Mouse (Mus musculus): ENCODE results near the gene Onecut3. TPM values are rescaled to one million over a fixed set of nuclear protein-coding genes. Genes with fewer than 3 reads are reported as not detected.
A peak's percentile ranks its signal among the peaks of the same experiment; 100 is the strongest.

The Onecut3 gene
- total RNA-seq, 1 experiment, result not detected

DNA sequence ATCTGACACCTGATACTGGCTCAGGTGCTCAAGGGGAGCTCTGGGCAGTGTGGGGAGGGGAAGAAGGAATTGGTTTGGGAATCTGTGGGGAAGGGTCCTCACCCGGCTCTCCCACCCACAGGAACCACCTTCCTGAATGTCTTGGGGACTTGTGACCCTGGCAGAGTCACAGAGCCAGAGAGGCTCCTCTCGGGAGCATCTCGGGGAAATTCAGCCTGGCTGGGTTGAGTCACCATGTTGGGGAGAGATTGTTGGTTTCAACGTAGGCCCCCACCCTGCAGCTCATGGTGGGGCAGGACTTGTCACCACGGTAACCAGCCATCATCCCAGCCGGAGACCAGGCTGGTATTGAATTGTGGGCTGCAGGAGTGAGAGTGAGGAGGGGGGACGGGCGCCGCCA lies 10.1 kb downstream of the Onecut3 start:
- no peak for DNase-seq (ENCODE audit: low read depth, low spot score)
- Histone ChIP-seq H3K9me3 (ENCODE audit: control insufficient read depth, insufficient read depth, low read depth, low read length) (no peaks in the 10 kb centered on the region), H3K4me1 (ENCODE audit: control insufficient read depth in 2 of 2, insufficient read depth in 2 of 2, low read length in 2 of 2, poor library complexity in 1 of 2) (peaks cover 2 to 4% of the 10 kb centered on the region in 2 experiments; a peak in 1 of 4 replicates), H3K36me3 (ENCODE audit: control insufficient read depth, insufficient read depth, low read length, poor library complexity, severe bottlenecking) (no peaks in the 10 kb centered on the region), H3K27ac (ENCODE audit: insufficient read depth, low read depth, low read length, poor library complexity, severe bottlenecking) (no peak overlapping the region), H3K9ac (ENCODE audit: insufficient read depth, low read depth, low read length, poor library complexity, severe bottlenecking) (no peak overlapping the region), H3K4me3 (ENCODE audit: insufficient read depth in 1 of 2, low read depth in 1 of 2, low read length in 2 of 2, poor library complexity in 1 of 2, severe bottlenecking in 1 of 2) (peak overlapping the region in 1 of 2 experiments; percentile 13; a peak in 1 of 4 replicates)
- TF ChIP-seq ZC3H11A (IDR thresholded peaks at IDR 0.05; ENCODE audit: borderline replicate concordance, low read depth, low read length) (no peak), MAFK (IDR thresholded peaks at IDR 0.05; ENCODE audit: insufficient read depth, low read depth, low read length) (no peak), CHD2 (IDR thresholded peaks at IDR 0.05; ENCODE audit: low read depth, low read length) (no peak), ZNF384 (IDR thresholded peaks at IDR 0.05; ENCODE audit: low read depth, low read length) (no peak), HCFC1 (IDR thresholded peaks at IDR 0.05; ENCODE audit: borderline replicate concordance, insufficient read depth, low read length) (no peak)
- in situ Hi-C loops (cut with MboI; ENCODE audit: low sequenced_read_pairs in 2 of 2, unreplicated experiment in 2 of 2), result loop anchor here in 1 of 2 experiments (5.0 kb wide), 1 partner anchor 57 kb away; no protein-coding TSS in a partner anchor

DNA sequence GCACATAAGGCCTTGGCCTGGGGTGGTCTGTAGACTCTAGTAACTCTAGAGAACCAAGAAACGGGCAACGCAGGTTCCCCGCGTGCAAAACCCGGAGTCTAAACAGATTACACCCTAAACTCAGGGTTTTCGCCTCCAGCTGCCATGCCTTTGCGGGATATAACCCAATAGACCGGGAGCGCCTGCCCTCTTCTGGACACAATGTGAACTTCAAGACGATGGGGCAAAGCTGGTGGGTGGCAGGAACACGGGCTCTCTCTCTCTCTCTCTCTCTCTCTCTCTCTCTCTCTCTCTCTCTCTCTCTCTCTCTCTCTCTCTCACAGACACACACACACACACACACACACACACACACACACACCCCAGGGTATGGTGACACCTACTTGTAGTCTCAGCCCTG lies 11.6 kb downstream of the Onecut3 start:
- in situ Hi-C loops (cut with MboI; ENCODE audit: low sequenced_read_pairs in 2 of 2, unreplicated experiment in 2 of 2), result loop anchor here in 1 of 2 experiments (5.0 kb wide), 1 partner anchor 59 kb away; no protein-coding TSS in a partner anchor

DNA sequence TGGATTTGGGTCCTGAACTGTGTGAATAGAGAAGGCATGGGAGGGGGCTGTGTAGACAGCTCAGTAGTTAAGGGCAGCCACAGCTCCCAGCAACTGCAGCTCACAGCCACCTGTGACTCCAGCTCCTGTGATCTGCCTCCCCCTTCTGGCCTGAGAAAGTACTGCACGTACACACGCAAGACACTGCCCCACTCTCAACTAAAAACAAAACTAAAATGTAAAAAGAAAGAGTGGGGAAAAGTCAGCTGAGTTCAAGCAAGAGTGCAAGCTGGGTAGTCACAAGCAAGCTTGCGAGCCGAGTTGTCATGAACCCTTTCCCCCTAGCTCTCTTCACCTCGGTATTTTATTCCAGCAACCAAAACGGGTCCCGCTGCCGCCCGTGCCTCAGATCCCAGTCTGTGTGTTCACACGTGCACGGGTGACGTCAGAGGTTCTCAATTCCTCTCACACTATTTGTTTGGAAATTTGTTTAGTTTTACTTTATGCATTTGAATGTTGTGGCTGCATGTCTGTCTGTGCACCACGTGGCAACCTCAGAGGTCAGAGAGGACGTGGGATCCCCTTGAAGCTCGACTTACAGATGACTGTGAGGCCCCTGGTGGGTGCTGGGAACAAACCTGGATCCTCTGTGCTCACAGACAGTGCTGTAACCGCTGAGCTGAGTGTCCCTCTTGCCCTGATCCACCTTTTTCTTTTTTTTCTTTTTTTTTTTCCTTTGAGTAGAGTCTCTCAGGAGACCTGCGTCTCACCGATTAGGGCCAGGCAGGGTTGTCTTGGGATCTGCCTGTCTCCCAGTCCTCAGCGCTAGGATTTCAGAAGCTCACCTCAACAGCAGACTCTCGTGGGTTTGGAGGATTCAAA lies 15.0 kb downstream of the Onecut3 start:
- in situ Hi-C loops (cut with MboI; ENCODE audit: low sequenced_read_pairs in 2 of 2, unreplicated experiment in 2 of 2), result loop anchor here in 1 of 2 experiments (5.0 kb wide), 1 partner anchor 62 kb away; no protein-coding TSS in a partner anchor

More for the DNA sequence above, 11.6 kb downstream of the Onecut3 start:
- no peaks in the 10 kb centered on the region for H3K36me3 ChIP-seq (ENCODE audit: control insufficient read depth, insufficient read depth, low read length, poor library complexity, severe bottlenecking)
- no peak overlapping the region for H3K4me3 ChIP-seq (ENCODE audit: insufficient read depth in 1 of 2, low read depth in 1 of 2, low read length in 2 of 2, poor library complexity in 1 of 2, severe bottlenecking in 1 of 2)
- H3K9me3 ChIP-seq (ENCODE audit: control insufficient read depth, insufficient read depth, low read depth, low read length), result no peaks in the 10 kb centered on the region
- TF ChIP-seq MAFK (IDR thresholded peaks at IDR 0.05; ENCODE audit: insufficient read depth, low read depth, low read length) (no peak), ZC3H11A (IDR thresholded peaks at IDR 0.05; ENCODE audit: borderline replicate concordance, low read depth, low read length) (no peak), CHD2 (IDR thresholded peaks at IDR 0.05; ENCODE audit: low read depth, low read length) (no peak), ZNF384 (IDR thresholded peaks at IDR 0.05; ENCODE audit: low read depth, low read length) (no peak), HCFC1 (IDR thresholded peaks at IDR 0.05; ENCODE audit: borderline replicate concordance, insufficient read depth, low read length) (no peak)
- H3K9ac ChIP-seq (ENCODE audit: insufficient read depth, low read depth, low read length, poor library complexity, severe bottlenecking), result no peak overlapping the region
- H3K4me1 ChIP-seq (ENCODE audit: control insufficient read depth in 2 of 2, insufficient read depth in 2 of 2, low read length in 2 of 2, poor library complexity in 1 of 2), result peaks cover 3 to 4% of the 10 kb centered on the region in 2 experiments; a peak in 1 of 4 replicates
- no peak overlapping the region for H3K27ac ChIP-seq (ENCODE audit: insufficient read depth, low read depth, low read length, poor library complexity, severe bottlenecking)
- no peak for DNase-seq (ENCODE audit: low read depth, low spot score)

DNA sequence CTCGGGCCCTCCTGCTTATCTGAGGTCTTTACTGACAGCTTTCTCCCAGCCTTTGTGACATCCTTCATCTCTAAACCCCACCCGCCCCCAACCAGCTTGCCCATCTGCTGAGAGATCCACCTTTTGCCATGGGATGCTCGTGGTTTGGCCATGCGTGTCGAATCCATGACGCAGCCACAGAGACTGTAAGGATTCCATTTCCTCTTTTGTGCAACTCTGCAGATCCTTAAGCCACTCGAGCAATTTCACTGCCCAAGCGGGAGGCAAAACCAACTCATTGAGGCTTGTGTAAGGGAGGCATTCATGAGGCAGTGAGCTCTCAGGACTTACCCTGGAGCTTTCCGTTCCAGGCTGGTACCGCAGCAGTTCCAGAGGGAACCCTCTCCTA lies 15.6 kb downstream of the Onecut3 start:
- no peak for DNase-seq (ENCODE audit: low read depth, low spot score)
- no peaks in the 10 kb centered on the region for H3K9me3 ChIP-seq (ENCODE audit: control insufficient read depth, insufficient read depth, low read depth, low read length)
- H3K27ac ChIP-seq (ENCODE audit: insufficient read depth, low read depth, low read length, poor library complexity, severe bottlenecking), result no peak overlapping the region
- no peaks in the 10 kb centered on the region for H3K36me3 ChIP-seq (ENCODE audit: control insufficient read depth, insufficient read depth, low read length, poor library complexity, severe bottlenecking)
- in situ Hi-C loops (cut with MboI; ENCODE audit: low sequenced_read_pairs in 2 of 2, unreplicated experiment in 2 of 2), result no loop called here
- H3K4me1 ChIP-seq (ENCODE audit: control insufficient read depth in 2 of 2, insufficient read depth in 2 of 2, low read length in 2 of 2, poor library complexity in 1 of 2), result peaks cover 3 to 14% of the 10 kb centered on the region in 2 experiments; a peak in 1 of 4 replicates
- TF ChIP-seq ZNF384 (IDR thresholded peaks at IDR 0.05; ENCODE audit: low read depth, low read length), result no peak
- TF ChIP-seq CHD2 (IDR thresholded peaks at IDR 0.05; ENCODE audit: low read depth, low read length), result no peak
- no peak for TF ChIP-seq MAFK (IDR thresholded peaks at IDR 0.05; ENCODE audit: insufficient read depth, low read depth, low read length)
- TF ChIP-seq HCFC1 (IDR thresholded peaks at IDR 0.05; ENCODE audit: borderline replicate concordance, insufficient read depth, low read length), result no peak
- no peak for TF ChIP-seq ZC3H11A (IDR thresholded peaks at IDR 0.05; ENCODE audit: borderline replicate concordance, low read depth, low read length)
- H3K4me3 ChIP-seq (ENCODE audit: insufficient read depth in 1 of 2, low read depth in 1 of 2, low read length in 2 of 2, poor library complexity in 1 of 2, severe bottlenecking in 1 of 2), result no peak overlapping the region
- H3K9ac ChIP-seq (ENCODE audit: insufficient read depth, low read depth, low read length, poor library complexity, severe bottlenecking), result no peak overlapping the region

More for the DNA sequence above, 15.0 kb downstream of the Onecut3 start:
- H3K9ac ChIP-seq (ENCODE audit: insufficient read depth, low read depth, low read length, poor library complexity, severe bottlenecking), result no peak overlapping the region
- H3K4me1 ChIP-seq (ENCODE audit: control insufficient read depth in 2 of 2, insufficient read depth in 2 of 2, low read length in 2 of 2, poor library complexity in 1 of 2), result peaks cover 3 to 14% of the 10 kb centered on the region in 2 experiments; a peak in 1 of 4 replicates
- H3K36me3 ChIP-seq (ENCODE audit: control insufficient read depth, insufficient read depth, low read length, poor library complexity, severe bottlenecking), result no peaks in the 10 kb centered on the region
- TF ChIP-seq MAFK (IDR thresholded peaks at IDR 0.05; ENCODE audit: insufficient read depth, low read depth, low read length) (no peak), CHD2 (IDR thresholded peaks at IDR 0.05; ENCODE audit: low read depth, low read length) (no peak), ZNF384 (IDR thresholded peaks at IDR 0.05; ENCODE audit: low read depth, low read length) (no peak), HCFC1 (IDR thresholded peaks at IDR 0.05; ENCODE audit: borderline replicate concordance, insufficient read depth, low read length) (no peak), ZC3H11A (IDR thresholded peaks at IDR 0.05; ENCODE audit: borderline replicate concordance, low read depth, low read length) (peak; percentile 38; the same call in 1 of the 2 replicates)
- no peaks in the 10 kb centered on the region for H3K9me3 ChIP-seq (ENCODE audit: control insufficient read depth, insufficient read depth, low read depth, low read length)
- no peak overlapping the region for H3K27ac ChIP-seq (ENCODE audit: insufficient read depth, low read depth, low read length, poor library complexity, severe bottlenecking)
- DNase-seq (ENCODE audit: low read depth, low spot score), result no peak
- H3K4me3 ChIP-seq (ENCODE audit: insufficient read depth in 1 of 2, low read depth in 1 of 2, low read length in 2 of 2, poor library complexity in 1 of 2, severe bottlenecking in 1 of 2), result peak overlapping the region in 1 of 2 experiments; percentile 11; a peak in 1 of 4 replicates

All from ES-E14 (cell line).